Mouse (Mus musculus) hematopoietic stem cell, adult 5-6 weeks (primary cell): ENCODE data around the gene Sephs1. TPM values are rescaled to one million over a fixed set of nuclear protein-coding genes. Genes with fewer than 3 reads are reported as not detected.
A peak's percentile ranks its signal among the peaks of the same experiment; 100 is the strongest.

Source experiments
- ATAC-seq, 2 experiments: fragments of 125-278 bp in 1 of 2; replicated peaks in 1 of 2; 2 replicates each; pipeline ENCODE4 v1.8.0; 2016 to 2017; ENCODE audit warnings: inconsistent platforms in 2 of 2, mild to moderate bottlenecking in 2 of 2, moderate number of reproducible peaks in 2 of 2, low read depth in 1 of 2, moderate TSS enrichment in 1 of 2; ENCODE audit not compliant: low FRiP score in 2 of 2, poor library complexity in 2 of 2, severe bottlenecking in 2 of 2, insufficient read depth in 1 of 2, low TSS enrichment in 1 of 2
- total RNA-seq: library from RNA; stranded (forward); fragments of 172-1452, 232-1000 nt; gene quantifications from 2 replicates; pipeline ENCODE4 v1.2.3, GENCODE M21; 2017

Gene Sephs1
- total RNA-seq = 46.9 and 49.6 TPM in 2 replicates

DNA sequence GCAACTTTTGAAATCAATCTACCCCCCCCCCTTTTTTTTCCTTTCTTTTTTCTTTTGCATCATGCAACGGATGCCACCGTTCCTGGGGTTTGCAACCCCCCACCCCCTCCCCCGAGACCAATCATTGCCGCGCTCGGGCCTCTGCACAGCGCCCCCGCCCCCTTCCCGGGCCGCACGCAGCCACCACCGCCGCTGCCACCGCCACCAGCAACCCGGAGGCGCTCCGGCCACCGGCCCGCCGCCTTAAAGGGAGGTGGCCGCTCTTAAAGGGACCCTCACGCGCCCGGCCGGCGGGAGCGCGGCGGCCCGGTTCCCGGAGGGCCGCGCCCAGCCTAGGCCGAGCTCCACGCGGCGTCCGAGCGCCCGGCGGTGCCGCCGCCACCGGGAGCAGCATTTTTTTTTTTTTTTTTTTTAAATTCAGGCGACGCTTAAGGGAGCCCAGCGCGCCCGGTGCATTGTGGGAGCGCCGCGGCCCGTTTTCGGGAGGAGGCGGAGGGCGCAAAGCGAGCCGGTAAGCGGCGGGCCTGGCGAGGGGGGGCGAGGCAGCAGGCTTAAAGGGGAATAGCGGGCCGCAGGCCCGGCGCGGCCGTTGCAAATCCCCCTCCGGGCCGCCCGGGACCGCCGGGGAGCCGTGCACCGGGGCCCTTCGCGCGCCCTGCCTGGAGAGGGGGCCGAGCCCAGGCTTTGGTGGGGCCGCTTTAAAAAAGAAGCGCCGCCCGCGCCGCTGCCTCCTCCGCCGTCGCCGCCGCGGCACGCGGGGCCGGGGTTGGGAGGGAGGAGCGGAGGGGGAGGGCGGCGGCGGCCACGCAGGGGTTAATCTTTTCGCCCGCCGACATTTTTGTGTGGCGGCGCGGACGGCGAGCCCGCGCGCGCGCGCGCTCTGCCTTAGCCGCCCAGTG, at the start of gene Sephs1:
TSS of gene Sephs1 (plus strand) at position 215 of the 899 bp plus-strand sequence.
- ATAC-seq = peak; percentile 58 to 66

DNA sequence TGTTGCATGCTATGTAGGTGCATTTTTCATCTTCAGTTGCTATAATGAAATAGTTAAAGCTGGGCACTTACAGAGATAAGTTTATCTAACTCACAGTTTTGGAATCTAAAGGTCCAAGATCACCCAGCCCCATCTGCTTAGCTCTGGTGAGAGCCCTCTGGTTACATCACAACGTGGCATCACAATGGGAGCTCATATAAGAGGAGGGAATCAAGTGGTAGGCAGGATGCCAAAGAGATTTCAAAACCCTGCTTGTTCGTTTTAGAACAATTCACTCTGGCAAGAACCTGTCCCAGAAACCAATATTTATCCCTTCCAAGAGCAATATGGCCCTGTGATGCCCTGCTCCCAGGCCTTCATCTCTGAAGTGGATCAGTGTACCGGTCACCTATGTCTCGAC, 49.2 kb upstream of the Sephs1 start:
- no peak for ATAC-seq

DNA sequence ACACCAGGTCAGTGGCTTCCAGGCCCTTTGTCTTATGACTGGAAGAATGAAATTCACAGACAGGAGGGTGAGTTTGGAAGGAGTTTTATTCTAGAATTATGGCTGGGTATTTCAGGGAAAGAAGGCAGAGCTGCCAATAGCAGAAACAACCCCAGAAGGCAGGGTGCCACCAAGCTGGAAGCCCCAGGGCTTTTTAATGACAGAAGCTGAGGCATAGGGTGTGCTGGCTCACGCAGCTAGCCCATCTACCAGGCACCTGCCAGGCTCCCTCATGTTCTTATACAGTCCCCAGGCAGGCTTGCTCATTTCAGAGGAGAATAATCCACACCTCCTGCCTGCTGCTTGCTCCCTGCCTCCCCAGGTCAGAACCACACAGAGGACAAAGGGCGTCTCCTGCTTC, 31.9 kb upstream of the Sephs1 start:
- ATAC-seq = no peak

DNA sequence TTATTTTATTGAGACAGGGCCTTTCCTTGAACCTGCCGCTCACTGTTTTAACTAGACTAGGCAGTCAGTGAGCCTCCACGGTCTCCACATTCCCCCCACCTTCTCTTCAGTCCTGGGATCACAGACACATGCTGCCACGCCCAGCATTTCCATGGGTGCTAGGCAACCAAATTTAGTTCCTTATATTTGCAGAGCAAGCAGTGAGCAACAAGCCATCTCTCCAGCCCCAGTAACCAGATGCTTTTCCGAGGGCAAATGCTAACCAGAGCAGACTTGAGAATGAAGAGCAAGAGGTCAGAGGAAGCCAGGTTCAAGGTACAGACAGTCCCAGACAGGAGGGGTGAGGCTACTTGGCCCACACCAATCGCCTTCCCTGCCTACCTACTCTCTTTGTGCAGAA, 24.2 kb upstream of the Sephs1 start:
- ATAC-seq = peak; percentile 81 to 90

DNA sequence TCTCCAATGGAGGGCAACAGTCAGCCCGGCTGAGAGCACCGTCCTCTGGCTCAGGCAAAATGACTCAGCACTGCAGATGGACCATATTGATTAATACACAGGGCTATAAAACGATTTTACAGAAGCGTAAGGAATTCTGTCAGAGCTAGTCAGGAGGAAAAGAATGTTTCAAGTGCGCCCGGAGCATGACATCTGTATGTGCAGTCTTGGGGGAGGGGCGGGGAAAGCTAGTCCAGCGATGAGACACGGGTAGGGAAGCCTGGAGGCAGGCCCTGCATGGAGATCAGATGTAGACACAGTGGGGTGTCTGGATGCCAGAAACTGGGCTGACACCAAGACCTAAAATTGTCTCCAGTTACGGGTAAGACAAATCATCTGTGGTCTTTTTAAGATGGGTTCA, 23.2 kb upstream of the Sephs1 start:
- no peak for ATAC-seq

DNA sequence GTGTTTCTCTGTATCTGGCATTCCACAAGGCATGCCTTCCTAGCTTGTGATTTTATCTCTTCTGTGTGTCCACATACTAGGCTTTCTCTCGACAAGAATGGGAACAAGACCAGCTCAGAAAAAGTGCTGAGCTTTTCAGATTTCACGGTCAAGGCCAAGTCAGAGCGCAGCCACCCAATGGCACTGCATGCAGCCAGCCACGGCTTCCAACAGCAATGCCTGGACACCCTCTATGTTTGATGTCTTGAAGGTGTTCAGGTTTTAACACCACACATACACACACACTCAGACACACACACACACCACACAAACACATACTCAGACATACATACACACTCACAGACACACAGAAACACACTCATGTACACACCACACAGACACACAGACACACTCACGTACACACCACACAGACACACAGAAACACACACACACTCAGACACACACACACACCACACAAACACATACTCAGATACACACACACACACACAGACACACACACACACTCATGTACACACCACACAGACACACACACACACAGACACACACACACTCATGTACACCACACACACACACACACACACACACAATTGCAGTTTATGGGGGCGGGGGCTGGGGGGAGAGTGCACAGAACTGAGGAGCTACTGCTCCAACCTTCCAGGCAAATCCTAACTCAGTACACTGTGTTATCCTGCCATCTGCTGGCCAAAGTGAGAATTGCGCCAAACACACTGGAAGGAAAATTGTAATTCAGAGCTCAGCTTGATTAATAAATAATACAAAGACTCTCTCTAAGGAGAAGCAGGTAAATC, 17.2 kb upstream of the Sephs1 start:
- ATAC-seq = peak; percentile 69 to 73

DNA sequence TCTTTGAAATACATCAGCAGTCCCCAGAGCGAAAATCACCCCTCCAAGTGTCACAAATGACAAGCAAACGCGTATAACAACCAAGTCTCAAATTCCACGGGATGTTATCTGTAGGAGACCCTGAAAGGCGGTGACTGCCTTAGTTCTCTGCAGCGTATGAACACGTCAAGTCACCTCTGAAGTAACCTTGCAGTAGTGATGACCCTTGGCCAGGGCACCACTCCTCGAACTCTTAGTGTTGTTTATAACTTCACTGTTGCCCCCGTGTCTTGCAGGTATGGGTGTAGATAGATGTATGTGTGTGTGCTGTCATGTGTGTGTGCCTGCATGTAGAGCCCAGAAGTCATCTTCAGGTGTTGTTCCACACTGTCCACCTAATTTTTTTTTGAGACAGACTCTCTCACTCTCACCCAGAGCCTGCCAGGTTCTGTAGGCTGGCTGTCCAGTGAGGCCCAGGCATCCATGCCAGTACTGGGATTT, 16.5 kb upstream of the Sephs1 start:
- no peak for ATAC-seq

DNA sequence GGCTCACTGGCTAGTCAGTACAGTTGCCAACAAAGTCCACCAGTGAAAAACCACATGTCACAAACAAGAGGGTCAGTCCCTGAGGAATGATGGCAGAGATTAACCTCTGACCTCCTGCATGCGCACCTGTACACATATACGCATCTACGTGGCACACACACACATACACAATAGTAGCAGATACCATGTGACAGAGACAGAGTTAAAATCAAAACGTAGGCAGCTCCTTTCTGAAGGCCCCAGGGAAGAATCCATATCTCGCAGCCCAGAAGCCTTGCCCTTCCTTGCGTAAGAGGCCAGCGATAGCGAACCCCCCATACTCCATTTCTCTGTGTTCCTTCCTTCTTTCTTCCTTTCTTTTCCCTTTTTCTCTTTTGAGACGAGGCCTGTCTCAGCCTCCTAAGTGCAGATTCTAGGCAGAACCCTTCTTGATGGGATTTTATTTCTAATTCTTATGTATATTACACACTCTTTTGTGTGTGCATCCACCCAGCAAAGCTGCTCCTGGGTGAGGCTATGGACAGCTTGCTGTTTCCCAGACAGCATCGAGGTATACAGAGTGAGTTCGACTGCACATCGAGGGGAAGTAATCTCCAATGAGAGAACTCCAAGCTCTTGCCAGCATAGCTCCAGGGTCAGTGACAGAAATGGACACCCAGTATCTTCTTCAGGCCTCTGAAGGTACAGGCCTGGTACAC, 13.2 kb upstream of the Sephs1 start:
- ATAC-seq = no peak

DNA sequence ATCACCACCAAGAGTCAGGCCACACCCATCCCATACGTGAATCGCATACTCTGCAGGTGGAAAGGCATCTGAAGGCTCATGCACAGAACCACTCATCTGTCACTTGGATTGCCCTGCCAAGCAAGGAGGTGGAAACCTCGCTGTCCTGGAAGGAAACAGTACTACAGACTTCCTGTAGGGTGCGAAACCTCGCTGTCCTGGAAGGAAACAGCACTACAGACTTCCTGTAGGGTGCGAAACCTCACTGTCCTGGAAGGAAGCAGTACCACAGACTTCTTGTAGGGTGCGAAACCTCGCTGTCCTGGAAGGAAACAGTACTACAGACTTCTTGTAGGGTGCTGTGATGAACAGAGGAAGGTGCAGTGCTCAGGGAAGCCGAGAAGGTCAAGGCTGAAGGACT, 8.6 kb upstream of the Sephs1 start:
- ATAC-seq = peak in 1 of 2 experiments; percentile 48; a peak in 2 of 4 replicates

DNA sequence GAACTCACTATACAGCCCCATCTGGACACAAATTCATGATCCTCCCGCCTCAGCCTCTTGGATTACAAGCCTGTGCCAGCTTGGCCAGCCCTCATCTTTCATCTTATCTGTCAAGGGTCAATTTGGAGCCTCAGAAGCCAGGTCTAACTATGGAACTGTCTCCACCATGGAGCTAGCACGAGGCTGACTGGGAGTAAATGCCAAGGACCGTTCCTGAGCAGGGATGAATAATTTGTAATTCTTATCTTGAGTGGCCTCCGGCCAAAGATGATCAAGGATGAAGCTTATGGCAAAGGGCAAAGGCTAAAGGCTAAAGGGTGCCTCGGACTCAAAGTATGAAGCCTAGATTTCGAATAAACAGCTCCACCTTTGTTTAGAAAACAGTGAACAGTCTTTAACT, 8.0 kb upstream of the Sephs1 start:
- no peak for ATAC-seq

DNA sequence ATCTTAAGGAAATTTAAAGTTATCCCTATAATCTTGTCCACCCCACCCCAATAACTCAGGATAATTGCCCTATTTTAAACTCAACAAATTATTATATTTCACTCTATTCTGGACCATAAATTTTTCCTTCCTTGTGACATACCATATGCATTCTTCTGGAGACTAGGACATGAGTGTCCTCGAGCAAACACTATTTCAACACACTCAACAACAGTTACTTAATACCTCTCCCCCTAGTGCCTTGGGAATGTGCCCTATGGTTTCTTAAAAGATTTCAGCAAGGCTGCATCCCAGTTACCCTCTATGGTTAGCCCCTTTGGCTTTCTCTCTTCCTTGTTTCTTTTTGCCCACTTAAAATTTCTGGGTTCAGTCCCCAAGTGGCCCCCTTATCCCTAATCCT, 6.3 kb upstream of the Sephs1 start:
- ATAC-seq = no peak

DNA sequence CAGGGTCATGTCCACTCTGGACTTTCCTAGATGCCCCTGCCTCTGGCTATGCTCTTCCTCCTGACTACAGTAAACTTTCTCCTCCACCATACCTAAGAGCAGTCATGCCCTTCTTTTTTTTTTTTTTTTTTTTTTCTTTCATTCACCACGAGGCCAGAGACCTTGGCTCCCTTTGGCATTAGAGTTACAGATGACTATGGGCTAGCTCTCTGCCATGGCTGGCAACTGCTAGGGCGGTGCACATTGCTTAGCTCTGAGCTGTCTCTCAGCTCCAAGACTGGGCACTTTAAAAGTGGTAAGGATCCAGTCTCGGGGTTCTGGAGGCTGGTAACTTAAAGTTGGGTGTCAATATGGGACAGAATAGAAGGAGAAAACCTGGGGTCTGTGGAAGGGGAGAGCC, 5.2 kb upstream of the Sephs1 start:
- no peak for ATAC-seq

DNA sequence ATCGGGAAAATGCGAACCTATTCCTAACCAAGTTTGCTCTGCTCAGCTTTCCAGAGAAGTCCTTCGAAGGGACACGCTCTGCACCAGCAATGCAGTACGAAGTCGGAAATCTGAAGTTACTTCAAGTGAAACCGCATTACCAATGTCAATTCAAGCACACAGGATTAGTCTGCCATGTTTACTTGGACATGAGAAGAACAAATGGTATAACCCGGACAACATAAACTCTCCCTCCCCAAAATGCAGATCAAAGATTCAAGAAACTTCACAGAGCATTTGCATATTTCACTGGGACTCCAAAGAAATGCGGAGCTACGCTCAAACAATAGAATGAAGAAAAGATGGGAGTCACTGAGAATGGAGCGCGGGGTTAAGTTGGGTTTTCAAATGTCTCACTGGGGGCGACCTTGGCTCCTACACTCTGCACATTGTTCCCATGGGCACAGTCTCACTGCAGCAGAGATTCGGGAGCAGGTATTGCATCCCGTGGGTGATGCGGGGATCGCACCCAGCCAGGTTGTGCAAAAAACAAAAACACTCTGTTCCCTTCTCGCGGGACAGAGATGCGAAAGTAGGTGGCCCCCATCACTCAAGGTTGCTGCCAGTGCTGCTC, 521 bp upstream of the Sephs1 start:
- peak in 1 of 2 experiments; percentile 3; a peak in 1 of 4 replicates for ATAC-seq

DNA sequence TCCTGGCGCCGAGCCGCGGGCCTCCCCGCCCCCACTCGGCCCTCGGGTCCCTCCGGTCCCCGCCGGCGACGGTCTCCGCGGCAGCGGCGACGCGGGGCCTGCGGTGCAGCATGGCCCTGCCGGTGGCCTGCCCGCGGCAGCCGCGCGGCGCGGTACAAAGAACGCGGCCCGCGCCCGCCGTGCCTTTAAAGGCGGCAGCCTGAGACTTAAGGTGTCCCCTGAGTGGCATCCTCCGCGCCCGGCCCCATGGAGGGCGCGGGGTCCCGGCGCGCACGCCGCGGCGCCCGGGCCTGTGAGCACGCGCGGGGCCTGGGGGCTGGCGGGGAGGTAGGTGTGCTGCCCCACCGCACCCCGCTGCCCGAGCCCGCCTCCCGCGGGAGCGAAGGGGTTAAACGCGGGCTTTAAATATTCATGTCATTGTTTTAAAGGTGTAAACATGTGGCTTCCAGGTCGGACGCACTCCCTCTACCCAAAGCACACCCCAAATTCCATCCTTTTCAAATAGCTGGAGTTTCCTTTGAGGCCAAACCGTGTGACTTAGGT, 956 bp downstream of the Sephs1 start:
- 0 out of 4 replicates have a peak, but pooled peaks have one; percentile 14 to 47 for ATAC-seq

DNA sequence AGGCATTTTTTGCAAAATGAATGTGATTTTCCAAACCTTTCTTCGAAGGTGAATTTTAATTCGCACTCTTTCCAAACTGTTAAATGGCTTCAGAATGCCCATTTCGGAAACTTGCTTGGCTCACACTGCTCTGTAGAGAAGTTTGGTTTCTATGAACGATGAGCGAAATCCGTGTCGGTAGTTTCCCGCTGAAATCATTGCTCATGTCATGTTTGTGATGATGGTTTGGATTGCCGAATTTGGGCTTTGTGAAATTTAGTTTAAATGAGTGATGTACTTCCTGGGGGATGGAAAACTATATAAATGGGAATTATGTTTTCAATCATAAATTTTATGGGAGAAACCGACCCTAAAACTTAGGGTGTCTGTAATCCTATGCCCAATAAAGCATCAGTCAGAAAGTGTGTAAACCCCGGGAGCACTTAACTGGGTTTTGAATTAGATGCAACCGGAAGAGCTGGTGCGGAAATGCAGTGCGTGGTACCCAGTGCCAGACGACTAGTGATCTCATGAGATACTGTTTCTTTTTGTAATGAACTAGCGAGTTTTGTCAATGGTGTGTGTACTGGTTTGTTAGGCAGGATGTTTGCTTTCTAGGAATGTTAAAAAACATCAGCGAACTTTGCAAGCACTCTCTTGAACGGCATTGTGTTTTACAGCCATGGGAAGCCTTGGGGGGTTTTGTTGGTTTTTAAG, 1.8 kb downstream of the Sephs1 start:
- ATAC-seq = 0 out of 4 replicates have a peak, but pooled peaks of 1 of the 2 experiments have one; percentile 15

DNA sequence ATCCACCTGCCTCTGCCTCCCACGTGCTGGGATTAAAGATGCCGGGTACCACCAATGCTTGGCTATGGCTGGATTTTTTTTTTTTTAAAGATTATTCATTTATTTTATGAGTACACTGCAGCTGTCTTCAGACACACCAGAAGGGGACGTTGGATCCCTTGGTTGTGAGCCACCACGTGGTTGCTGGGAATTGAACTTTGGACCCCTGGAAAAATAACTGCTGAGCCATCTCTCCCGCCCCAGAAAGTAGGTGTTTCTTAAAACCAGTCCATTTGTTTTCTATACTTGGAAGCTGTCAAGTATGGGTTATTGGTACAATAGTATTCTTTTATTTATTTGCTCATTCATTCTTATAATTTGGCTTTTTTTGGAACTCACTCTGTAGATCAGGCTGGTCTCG, 5.5 kb downstream of the Sephs1 start:
- ATAC-seq = no peak
